Mouse (Mus musculus): ENCODE data around the gene Ffar1. TPM values are rescaled to one million over a fixed set of nuclear protein-coding genes. Genes with fewer than 3 reads are reported as not detected.

Ffar1 gene
- polyA plus RNA-seq, 1 experiment, result 0.62 TPM

- Histone ChIP-seq H3K4me1 (ENCODE audit: control insufficient read depth, insufficient read depth, low read length) (peaks cover 20% of the 10 kb centered on the region), H3K27ac (ENCODE audit: control insufficient read depth, insufficient read depth, low read depth, low read length) (no peak within 1 kb of the TSS), H3K36me3 (ENCODE audit: control insufficient read depth, insufficient read depth, low read length) (no peaks in the 10 kb centered on the region), H3K27me3 (ENCODE audit: control insufficient read depth, insufficient read depth, low read length) (no peaks in the 10 kb centered on the region), H3K4me3 (ENCODE audit: control insufficient read depth, low read depth, low read length) (no peak within 1 kb of the TSS)
- no peak for TF ChIP-seq POLR2A (IDR thresholded peaks at IDR 0.05; ENCODE audit: control insufficient read depth, low read depth, low read length)
- TF ChIP-seq CTCF (IDR thresholded peaks at IDR 0.05; ENCODE audit: control insufficient read depth, insufficient read depth, insufficient replicate concordance, low read depth, low read length), result no peak
Observed at GRCm38 (mm10) chr7:30856078-30856477, 5.3 kb downstream of the Ffar1 start, which contains the start of gene Ffar3. Gene Ffar3, minus strand, starts transcription at chr7:30856178.

- Histone ChIP-seq H3K27ac (ENCODE audit: control insufficient read depth, insufficient read depth, low read depth, low read length) (no peak overlapping the region), H3K27me3 (ENCODE audit: control insufficient read depth, insufficient read depth, low read length) (no peaks in the 10 kb centered on the region), H3K36me3 (ENCODE audit: control insufficient read depth, insufficient read depth, low read length) (no peaks in the 10 kb centered on the region), H3K4me1 (ENCODE audit: control insufficient read depth, insufficient read depth, low read length) (peaks cover 5% of the 10 kb centered on the region; the same call in 1 of the 2 replicates), H3K4me3 (ENCODE audit: control insufficient read depth, low read depth, low read length) (no peak overlapping the region)
- no peak for TF ChIP-seq POLR2A (IDR thresholded peaks at IDR 0.05; ENCODE audit: control insufficient read depth, low read depth, low read length)
- TF ChIP-seq CTCF (IDR thresholded peaks at IDR 0.05; ENCODE audit: control insufficient read depth, insufficient read depth, insufficient replicate concordance, low read depth, low read length), result no peak
Observed at GRCm38 (mm10) chr7:30851421-30851820, 9.9 kb downstream of the Ffar1 start.

- no peak overlapping the region for H3K4me3 ChIP-seq (ENCODE audit: control insufficient read depth, low read depth, low read length)
- no peak for TF ChIP-seq POLR2A (IDR thresholded peaks at IDR 0.05; ENCODE audit: control insufficient read depth, low read depth, low read length)
- no peak for TF ChIP-seq CTCF (IDR thresholded peaks at IDR 0.05; ENCODE audit: control insufficient read depth, insufficient read depth, insufficient replicate concordance, low read depth, low read length)
- H3K27ac ChIP-seq (ENCODE audit: control insufficient read depth, insufficient read depth, low read depth, low read length), result no peak overlapping the region
- H3K36me3 ChIP-seq (ENCODE audit: control insufficient read depth, insufficient read depth, low read length), result no peaks in the 10 kb centered on the region
- H3K27me3 ChIP-seq (ENCODE audit: control insufficient read depth, insufficient read depth, low read length), result no peaks in the 10 kb centered on the region
- H3K4me1 ChIP-seq (ENCODE audit: control insufficient read depth, insufficient read depth, low read length), result no peaks in the 10 kb centered on the region
Observed at GRCm38 (mm10) chr7:30847934-30848333, 13.4 kb downstream of the Ffar1 start.

- H3K36me3 ChIP-seq (ENCODE audit: control insufficient read depth, insufficient read depth, low read length), result no peaks in the 10 kb centered on the region
- H3K27ac ChIP-seq (ENCODE audit: control insufficient read depth, insufficient read depth, low read depth, low read length), result no peak overlapping the region
- no peaks in the 10 kb centered on the region for H3K27me3 ChIP-seq (ENCODE audit: control insufficient read depth, insufficient read depth, low read length)
- H3K4me3 ChIP-seq (ENCODE audit: control insufficient read depth, low read depth, low read length), result no peak overlapping the region
- TF ChIP-seq POLR2A (IDR thresholded peaks at IDR 0.05; ENCODE audit: control insufficient read depth, low read depth, low read length) (no peak), CTCF (IDR thresholded peaks at IDR 0.05; ENCODE audit: control insufficient read depth, insufficient read depth, insufficient replicate concordance, low read depth, low read length) (no peak)
- no peaks in the 10 kb centered on the region for H3K4me1 ChIP-seq (ENCODE audit: control insufficient read depth, insufficient read depth, low read length)
Observed at GRCm38 (mm10) chr7:30847386-30847785, 14.0 kb downstream of the Ffar1 start.

- Histone ChIP-seq H3K36me3 (ENCODE audit: control insufficient read depth, insufficient read depth, low read length) (no peaks in the 10 kb centered on the region), H3K4me1 (ENCODE audit: control insufficient read depth, insufficient read depth, low read length) (no peaks in the 10 kb centered on the region), H3K27me3 (ENCODE audit: control insufficient read depth, insufficient read depth, low read length) (no peaks in the 10 kb centered on the region), H3K4me3 (ENCODE audit: control insufficient read depth, low read depth, low read length) (no peak overlapping the region), H3K27ac (ENCODE audit: control insufficient read depth, insufficient read depth, low read depth, low read length) (no peak overlapping the region)
- TF ChIP-seq POLR2A (IDR thresholded peaks at IDR 0.05; ENCODE audit: control insufficient read depth, low read depth, low read length), result no peak
- no peak for TF ChIP-seq CTCF (IDR thresholded peaks at IDR 0.05; ENCODE audit: control insufficient read depth, insufficient read depth, insufficient replicate concordance, low read depth, low read length)
Observed at GRCm38 (mm10) chr7:30846505-30847053, 14.8 kb downstream of the Ffar1 start.

- Histone ChIP-seq H3K27ac (ENCODE audit: control insufficient read depth, insufficient read depth, low read depth, low read length) (no peak overlapping the region), H3K27me3 (ENCODE audit: control insufficient read depth, insufficient read depth, low read length) (no peaks in the 10 kb centered on the region)
- TF ChIP-seq CTCF (IDR thresholded peaks at IDR 0.05; ENCODE audit: control insufficient read depth, insufficient read depth, insufficient replicate concordance, low read depth, low read length), result no peak
- TF ChIP-seq POLR2A (IDR thresholded peaks at IDR 0.05; ENCODE audit: control insufficient read depth, low read depth, low read length), result no peak
Observed at GRCm38 (mm10) chr7:30844676-30845297, 16.6 kb downstream of the Ffar1 start.

GRCm38 (mm10) chr7:30842092-30842491 is 19.3 kb downstream of the Ffar1 start:
- Histone ChIP-seq H3K36me3 (ENCODE audit: control insufficient read depth, insufficient read depth, low read length) (no peaks in the 10 kb centered on the region), H3K4me1 (ENCODE audit: control insufficient read depth, insufficient read depth, low read length) (no peaks in the 10 kb centered on the region), H3K27ac (ENCODE audit: control insufficient read depth, insufficient read depth, low read depth, low read length) (no peak overlapping the region), H3K4me3 (ENCODE audit: control insufficient read depth, low read depth, low read length) (no peak overlapping the region), H3K27me3 (ENCODE audit: control insufficient read depth, insufficient read depth, low read length) (no peaks in the 10 kb centered on the region)
- TF ChIP-seq CTCF (IDR thresholded peaks at IDR 0.05; ENCODE audit: control insufficient read depth, insufficient read depth, insufficient replicate concordance, low read depth, low read length), result no peak
- no peak for TF ChIP-seq POLR2A (IDR thresholded peaks at IDR 0.05; ENCODE audit: control insufficient read depth, low read depth, low read length)

More at GRCm38 (mm10) chr7:30844676-30845297, 16.6 kb downstream of the Ffar1 start:
- H3K4me1 ChIP-seq (ENCODE audit: control insufficient read depth, insufficient read depth, low read length), result no peaks in the 10 kb centered on the region
- H3K4me3 ChIP-seq (ENCODE audit: control insufficient read depth, low read depth, low read length), result no peak overlapping the region
- no peaks in the 10 kb centered on the region for H3K36me3 ChIP-seq (ENCODE audit: control insufficient read depth, insufficient read depth, low read length)

Data from testis, adult 2 months (tissue).